Mouse (Mus musculus) kidney, postnatal 14 days (tissue): ENCODE data around the gene Tango6.

Experiments used
- DNase-seq: peaks from one replicate; pipeline ENCODE4 v3.0.0; 2022; ENCODE audit warnings: mixed read lengths

The Tango6 gene

DNA sequence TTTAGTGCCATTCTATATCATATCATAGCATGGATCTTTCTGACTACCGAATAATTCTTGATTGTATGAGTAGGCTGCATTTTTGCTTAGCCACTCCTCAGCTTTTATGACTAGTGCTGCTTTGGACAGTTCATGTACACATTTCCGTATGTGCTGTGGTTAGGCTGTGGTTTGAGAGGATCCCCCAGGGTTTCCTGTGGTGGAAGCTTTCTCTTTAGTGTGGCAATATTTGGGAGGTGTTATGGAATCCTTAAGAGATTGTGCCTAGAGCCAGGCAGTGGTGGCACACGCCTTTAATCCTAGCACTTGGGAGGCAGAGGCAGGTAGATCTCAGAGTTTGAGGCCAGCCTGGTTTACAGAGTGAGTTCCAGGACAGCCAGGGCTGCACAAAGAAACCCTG, 18.5 kb downstream of the Tango6 start:
- DNase-seq = no peak

DNA sequence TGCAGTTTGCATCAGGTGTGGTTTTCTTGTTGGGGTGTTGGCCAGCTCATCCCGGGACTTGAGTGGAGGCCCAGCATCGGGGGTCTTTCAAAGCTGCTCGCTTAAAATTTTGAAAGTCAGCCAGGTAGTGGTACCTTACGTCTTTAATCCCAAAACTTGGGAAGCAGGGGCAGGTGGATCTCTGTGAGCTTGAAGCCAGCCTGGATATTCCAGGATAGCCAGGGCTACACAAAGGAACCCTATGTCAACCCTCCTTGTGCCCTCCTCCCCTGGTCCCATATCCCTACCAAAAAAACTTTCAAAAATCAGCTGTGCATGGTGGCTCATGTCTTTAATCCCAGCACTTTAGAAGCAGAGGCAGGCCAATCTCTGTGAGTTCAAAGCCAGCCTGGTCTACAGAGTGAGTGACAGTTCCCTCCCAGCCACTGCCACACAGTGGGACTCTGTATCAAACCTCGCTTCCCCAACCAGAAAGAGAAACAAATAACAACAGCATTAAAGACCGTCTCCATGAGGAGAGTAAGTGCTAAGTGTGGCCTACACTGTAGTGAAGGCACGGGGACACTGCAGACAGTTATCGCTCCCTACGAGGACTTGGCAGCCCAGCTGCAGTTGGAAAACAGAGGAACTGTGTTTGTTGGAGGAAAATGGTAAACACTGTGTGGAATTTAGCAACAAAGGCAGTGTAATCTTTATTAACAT, 21.5 kb downstream of the Tango6 start:
- DNase-seq = no peak

DNA sequence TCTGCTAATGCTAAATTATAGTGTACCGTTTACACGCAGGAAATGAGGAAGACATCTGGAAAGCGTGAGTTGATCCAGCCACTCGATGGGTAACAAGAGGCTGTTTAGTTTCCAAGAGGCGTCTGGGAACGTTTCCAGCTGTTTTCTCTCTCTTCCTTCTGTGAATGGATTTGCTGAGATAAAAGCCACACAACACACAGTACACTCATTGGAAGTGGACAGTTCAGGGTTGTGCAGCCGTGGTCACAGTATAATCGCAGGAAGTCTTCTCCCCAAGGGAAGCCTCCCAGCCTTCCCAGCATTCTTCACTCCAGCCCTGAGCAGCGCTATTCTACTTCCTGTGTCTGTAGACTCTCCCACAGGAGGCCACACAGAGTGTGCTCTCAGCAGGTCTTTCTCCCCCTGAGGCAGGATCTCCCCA, 22.0 kb downstream of the Tango6 start:
- DNase-seq = peak; percentile 79

DNA sequence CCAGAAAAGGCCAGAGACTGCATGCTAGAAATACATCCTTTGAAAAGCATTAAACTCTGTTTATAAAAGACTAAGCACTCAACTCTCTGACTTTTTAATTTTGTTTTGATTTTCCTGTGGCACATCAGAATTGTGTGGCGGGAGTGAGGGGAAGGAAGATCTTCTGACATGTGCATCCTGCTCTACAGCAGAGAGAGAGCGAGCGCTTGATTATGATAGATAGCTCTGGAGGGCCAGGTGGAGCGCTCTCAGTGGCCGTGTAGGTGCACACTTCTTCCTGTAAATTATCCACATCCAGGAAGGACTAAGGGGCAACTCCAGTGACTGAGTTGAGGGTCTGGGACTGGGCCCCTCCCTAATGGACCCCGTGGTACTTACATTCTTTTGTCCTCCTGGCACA, 23.3 kb downstream of the Tango6 start:
- DNase-seq = peak; percentile 49

DNA sequence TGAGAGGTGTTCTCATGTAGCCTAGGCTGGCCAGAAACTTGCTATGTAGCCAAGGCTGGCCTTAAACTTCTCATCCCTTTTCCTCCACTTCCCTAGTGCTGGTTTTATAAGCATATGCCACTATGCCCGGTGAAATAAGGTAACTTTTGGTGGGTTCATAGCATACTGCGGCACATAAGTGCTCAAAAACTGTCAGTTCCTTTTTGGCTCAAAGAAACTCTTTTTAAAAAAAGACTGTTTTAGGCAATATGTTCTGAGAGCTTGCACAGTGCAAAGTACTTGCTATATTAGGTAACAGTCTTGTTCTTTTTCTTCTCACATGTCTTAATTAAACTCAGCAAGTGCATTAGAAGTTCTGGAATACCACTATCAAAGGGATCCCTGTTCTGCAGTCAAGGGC, 27.1 kb downstream of the Tango6 start:
- no peak for DNase-seq

DNA sequence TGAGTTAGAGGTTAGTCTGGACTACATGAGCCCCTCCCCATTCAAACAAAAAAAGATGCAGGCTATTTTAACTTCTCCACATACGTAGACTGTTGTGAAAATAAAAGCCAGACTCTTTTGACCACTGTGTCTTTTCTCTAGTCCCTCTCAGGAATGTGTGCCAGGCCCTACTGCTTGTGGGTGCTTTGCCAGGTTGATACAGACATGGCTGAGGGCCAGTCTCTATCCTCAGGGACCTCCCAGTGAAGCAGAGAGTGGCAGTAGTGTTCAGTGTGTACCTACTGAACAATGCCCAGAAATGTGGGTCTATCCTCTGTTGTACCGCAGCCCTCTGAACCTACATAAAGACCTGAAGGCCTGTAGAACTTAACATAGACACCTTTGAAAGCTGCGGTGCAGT, 29.6 kb downstream of the Tango6 start:
- DNase-seq = no peak

DNA sequence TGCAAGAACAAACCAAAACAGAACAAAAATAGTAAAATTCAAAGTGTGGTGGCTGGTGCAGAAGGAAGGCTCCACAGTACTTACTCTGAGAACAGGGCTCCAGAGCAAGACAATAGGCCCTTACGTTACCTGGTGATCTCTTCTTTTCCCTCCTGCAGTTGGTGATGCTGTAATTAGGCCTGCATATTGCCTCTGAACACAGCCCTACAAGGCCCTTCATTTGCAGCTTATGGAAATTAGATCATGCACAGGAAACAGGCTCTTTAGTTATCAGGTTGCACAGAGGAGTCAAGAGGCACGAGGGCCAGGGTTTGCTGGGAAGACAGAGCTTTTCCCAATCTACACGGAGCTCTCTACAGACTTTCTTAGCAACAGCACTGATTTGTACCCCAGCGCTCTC, 31.4 kb downstream of the Tango6 start:
- no peak for DNase-seq

DNA sequence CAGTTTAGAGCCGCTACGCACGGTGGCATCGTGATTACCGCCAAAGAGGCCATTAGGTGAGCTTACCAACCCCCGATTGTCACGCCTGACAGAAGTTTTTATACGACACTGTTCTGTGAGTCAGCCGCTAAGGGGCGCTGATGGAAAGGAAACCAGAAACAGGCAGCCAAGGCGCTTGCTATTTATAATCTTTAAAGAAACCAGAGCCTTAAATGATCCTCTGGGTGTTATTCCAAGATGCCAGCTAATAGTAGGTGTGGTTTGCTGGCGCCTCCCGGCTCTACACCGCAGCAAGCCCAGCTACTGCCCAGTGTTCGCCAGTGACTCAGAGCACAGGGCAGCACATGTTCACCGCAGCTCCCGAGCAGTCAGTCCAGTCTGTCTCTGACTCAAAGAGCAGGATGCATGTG, 35.2 kb downstream of the Tango6 start:
- peak; percentile 84 for DNase-seq

DNA sequence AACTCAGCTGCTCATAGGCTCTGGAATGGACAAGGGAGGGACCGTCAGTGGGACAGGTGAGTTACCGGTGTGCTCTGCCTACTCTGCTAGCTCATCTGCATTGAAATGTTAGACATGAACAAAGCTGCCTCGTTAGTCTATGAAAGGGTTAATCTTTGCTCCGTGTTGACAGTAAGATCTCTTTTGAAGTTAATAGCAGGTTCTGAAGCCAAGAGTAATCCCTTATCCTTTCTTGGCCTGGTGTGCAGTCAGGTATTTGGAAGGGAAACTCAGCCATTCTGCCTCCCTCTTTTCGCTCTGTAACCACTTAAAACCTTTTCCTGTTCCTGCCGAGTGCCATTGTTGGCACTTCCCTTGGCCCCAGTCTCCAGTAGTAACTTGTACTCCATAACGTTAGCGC, 38.1 kb downstream of the Tango6 start:
- peak; percentile 28 for DNase-seq

DNA sequence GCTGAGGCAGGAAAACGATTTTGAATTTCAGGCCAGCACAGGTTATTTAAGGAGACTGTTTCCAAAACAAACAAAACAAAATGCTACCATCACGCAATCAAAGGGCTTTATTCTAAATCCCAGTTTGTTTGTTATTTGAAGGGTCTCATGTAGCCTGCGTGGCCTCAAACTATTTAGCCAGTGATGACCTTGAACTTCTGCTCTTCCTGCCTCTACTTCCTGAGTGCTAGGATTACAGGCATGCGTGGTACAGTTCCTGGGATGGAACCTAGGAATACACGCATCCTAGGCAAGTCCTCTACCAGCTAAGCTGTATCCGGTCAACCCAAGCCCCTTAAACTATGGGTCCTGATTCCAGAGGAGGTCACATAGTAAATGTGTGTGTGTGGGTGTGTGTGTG, 39.6 kb downstream of the Tango6 start:
- DNase-seq = peak; percentile 40

DNA sequence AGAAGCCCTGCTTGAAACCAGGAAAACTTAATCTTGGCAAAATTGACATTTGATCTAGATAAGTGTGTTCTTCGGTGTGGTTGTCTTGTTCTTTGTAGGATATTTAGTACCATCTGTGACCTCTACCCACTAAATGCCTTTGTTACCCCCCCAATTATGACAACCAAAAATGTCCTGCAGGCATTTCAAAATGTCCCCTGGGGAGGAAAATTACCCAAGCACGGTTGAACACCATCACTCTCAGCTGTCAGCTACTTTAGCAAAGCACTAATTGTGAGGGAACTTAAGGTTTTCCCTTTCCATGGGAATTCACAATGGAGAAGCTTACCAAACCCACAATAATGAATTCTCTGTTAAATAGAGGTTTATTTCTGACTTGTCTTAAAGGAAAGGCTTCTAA, 41.1 kb downstream of the Tango6 start:
- DNase-seq = no peak

DNA sequence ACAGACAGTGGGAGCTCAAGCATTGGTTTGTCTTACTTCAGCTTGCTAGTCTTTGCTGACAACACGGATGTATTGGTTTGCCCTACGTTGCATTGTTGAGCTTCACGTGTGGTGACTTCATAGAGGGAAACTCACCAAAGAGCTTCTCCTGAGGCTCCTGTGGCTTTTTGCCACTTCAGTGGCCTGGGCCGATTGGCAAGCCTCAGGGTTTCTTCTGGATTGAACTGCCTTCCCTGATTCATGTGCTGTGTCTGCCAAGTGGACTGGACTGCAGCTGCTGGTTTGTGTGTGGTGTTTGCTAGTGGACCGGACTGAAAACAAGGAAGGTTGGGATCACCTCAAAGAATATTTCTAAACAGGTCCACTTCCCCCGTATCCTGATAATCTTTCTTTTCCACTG, 43.7 kb downstream of the Tango6 start:
- DNase-seq = no peak

DNA sequence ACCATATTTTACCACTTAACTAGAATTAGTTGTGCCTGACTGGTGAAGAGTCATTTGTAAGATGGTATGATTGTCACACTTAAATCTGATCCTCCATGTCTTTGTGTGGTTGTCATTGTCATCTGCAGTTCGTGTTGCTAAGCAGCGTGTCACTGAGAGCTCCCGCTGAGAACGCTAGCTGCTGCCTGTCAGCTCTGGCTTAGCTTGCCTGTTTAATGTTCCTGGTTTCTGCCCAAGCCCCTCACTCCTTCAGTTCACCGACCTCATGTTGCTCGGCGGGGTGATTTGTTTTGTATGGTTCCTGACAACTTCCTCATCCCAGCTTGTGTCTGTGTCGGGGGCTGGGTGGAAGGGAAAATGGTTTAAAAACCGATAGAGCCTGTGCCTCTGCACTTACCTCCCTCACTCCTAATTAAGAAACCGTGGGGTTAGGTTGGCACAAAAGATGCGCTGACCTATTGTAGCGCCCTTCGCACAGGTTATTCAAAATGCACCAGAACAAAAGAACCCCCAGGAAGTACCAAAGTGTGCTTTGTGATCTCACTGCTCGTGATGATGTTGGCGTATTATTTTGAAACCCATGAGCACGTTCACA, 44.5 kb downstream of the Tango6 start:
- DNase-seq = peak; percentile 21

DNA sequence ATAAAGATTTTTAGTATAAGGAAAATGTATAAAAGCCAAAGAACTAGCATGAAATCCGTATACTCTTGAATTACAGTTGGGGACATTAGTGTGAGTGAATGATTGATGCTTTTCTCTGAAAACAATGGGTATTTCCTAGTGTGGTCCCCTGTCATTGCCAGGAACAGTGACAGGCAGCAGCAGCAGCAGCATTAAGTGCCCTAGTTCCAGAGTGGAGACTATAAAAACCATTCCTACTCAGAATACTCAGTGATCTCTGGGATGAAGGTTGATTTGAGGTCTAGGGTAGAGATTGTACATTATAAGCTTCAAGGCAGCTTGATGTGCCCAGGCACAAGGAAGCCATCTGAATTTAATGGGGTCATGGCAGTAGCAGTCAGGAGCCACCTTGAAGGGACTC, 45.0 kb downstream of the Tango6 start:
- DNase-seq = no peak

DNA sequence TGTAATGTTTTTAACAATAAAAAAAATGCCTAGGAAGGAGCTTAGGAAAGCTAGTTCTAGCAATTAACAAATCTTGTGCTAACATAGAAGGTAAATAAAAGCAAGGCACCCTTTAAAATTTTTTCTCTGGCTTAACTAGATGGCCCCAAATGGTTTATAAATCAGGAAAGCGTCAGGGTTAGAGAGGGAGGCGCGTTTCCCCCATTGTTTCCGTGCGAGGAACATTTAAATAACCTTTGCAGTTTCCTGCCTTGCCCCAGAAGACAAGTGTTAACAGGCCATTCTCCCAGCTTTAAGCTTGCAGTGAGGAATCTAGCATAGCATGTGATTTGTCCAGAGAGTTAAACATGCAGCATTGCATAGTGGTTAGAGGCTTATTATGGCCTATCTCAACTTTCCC, 50.1 kb downstream of the Tango6 start:
- peak; percentile 31 for DNase-seq

DNA sequence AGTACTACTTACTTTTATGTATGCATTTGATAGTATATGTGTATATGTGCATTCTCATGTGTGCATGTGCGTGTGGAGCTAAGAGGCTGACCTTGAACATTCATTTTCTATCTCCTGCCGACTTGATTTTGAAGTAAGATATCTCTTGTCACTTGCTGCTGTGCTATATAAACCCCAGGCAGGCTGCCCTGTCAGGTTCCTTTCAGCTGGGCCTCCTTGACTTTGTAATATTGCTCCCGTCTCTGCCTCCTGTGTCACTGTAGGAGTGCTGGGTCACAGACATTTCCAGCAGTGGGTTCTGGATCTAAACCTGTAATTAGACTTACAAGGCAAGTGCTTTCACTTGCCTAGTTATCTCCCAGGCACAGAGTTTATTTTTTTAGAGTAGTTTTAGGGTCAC, 50.8 kb downstream of the Tango6 start:
- no peak for DNase-seq

DNA sequence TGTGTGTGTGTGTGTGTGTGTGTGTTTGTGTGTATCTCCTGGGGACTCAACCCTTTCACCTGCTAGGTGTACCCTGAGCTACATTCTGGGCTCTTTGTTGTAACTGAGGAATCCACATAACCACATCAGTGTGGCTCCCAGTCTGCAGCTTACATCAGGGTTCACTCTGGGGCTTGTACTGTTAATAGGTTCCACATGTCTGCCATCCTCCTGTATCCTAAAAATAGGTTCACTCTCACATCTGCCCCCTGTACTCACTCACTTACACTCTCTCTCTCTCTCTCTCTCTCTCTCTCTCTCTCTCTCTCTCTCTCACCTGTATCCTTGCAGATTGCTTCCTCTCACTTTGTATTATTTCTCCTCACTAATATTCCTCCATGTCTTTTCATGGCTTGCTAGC, 51.4 kb downstream of the Tango6 start:
- DNase-seq = no peak

DNA sequence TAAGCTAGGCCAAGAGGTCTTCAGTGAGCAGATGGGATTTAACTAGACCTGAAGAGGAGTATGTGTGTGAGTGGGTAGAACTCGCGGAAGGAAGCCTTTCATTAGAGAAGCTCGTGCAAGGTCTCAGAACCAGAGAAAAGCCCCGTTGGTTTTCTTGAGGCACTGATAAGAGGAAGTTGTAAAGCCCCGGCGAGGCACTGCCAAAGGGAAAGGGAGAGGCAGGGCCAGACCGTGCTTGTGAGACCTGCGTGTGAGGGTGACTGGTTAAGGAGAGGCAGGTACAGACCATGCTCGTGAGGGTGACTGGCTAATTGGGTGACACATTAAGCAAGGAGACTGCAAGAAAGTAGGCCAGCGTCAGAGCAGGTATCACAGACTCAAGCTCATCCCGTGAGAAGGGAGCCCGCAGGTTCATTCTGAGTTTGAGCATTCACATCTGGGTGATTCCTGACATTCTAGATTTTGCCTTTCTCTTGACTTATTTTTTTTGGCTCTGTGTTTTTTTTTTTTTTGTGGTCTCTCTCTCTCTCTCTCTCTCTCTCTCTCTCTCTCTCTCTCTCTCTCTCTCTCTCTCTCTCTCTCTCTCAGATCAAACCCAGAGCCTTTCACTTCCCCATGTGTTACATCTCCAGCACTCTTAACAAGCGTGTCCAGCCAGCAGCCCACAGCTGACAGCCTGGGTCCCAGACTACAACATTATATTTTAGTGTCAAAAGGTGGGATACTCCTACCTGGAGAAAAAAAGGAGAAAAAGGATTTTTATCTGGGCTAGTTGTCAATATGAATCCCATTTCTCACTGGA, 54.2 kb downstream of the Tango6 start:
- DNase-seq = no peak

DNA sequence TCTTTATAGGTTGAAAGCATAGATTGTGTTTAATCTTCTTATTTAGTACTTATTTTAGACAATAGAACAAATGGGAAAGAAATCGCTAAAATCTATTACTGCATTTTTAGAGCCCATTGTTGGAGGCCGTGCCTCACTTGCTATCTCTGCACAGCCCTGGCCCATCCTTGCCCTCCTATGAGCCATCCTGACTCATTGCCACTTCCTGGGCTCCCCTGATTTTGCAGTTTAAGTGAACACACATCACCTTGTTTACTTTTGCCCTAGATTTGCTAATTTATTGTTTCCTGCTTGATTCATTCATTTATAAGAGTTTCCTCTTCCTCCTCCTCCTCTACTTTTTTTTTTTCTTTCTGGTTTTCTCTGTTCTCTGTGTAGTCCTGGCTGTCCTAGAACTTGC, 55.0 kb downstream of the Tango6 start:
- no peak for DNase-seq

DNA sequence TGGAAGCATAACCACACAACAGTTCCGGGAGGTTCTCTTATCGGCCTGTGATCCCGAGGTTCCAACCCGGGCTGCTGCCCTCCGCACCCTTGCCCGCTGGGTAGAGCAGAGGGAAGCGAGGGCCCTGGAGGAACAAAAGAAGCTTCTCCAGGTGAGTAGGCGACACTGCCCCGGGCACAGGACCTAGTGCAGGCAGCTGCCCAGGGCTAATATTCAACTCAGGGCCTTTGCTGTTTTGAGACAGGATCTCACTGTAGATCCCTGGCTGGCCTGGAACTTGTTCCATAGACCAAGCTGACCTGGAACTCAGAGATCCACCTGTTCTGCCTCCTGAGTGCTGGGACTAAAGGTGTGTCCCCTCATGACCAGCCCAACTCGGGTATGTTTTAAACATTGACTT, 59.5 kb downstream of the Tango6 start:
- no peak for DNase-seq

DNA sequence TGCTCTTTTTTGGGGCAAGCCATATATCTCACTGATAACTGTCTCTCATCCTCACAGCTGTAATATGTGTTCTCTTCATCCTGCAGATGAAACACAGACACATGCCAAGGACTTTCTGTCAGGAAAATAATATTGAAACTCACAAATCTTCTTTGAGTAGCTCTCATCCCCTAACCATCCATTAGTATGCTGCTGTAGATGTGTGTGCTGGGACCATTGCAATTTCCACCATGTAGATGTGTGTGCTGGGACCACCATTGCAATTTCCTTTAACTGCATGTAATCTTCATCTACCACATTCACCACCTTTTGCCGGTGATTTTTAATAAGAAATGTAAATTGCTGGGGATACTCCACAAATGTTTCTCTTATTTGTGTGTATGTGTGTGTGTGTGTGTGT, 60.5 kb downstream of the Tango6 start:
- no peak for DNase-seq

DNA sequence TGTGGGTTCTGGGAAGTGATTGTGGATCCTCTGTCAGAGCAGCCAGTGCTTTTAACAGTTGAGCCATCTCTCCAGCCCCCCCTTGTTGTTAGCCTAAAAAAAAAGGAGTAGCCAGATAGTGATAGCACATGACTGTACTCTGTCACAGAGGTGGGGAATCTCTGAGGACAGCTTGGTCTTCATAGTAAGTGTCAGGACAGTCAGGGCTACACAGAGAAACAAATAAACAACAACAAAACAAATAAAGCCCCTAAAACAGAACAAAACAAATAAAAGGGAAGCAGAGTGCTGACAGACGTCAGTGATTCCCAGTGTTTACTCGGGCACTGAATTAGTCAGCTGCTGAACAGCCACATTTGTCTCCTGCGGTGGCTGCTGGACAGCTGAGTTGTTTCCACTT, 70.6 kb downstream of the Tango6 start:
- DNase-seq = peak; percentile 35

DNA sequence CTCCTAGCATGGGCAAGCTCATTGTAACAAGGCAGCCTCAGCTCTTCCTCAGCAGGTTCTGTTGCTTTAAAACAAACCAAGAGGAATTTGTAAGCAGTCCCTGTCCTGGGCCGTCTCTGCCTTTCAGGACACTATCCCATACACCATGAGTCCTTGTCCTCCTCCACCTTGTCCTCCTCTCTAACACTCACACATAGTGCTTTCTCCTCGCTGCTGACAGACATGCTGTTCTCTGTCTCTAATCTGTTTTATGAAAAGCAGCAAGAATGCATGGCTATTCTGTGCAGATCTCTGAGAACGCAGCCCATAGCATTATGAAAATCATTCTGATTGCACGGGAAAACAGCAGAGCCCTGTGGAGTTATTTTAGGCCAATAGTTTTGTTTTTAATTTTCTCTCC, 78.4 kb downstream of the Tango6 start:
- DNase-seq = no peak

DNA sequence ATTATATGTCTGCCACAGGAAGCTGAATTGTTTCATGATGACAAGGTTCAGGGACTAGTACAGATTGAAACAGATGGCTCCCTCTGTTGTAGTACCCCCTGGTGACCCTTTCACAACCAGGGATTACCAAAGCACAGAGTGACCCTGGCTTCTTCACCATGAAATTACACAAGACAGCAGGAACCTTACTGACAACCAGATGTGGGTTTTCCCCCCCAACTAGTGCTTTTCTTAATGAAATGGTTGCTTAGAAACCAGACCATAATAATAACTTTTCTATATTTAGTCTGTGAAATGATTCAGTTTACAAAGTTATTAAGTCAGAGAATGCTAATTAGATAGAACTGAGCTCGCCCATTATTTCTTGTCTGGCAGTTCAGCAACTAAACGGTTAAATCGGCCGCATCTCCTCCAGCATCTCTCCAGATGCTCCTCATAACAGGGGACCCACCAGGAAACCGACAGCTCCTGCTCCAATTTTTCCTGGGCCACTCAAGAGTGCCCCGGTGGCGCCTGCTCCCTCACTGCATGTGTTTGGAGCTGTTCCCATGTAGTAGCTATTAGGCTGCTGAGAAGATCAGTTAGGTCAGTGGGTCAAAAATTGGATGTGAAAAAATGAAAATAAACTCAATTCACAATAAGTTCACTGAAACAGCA, 79.1 kb downstream of the Tango6 start:
- no peak for DNase-seq
